Mouse (Mus musculus) lung, adult 2 months (tissue): Measurements from ENCODE around the gene Krtap13. TPM values are rescaled to one million over a fixed set of nuclear protein-coding genes. Genes with fewer than 3 reads are reported as not detected.
"Not testable (repeated sequence)": the region's sequence is repeated elsewhere in the genome, so short reads cannot be mapped to it uniquely, and the experiment has no call there.

ENCODE experiments used
- DNase-seq: peaks from one replicate; pipeline ENCODE4 v3.0.0; 2022
- H3K4me1 ChIP-seq: fragments of 200-500 bp; 2 replicates; pipeline ENCODE4 v1.6.1; 2011; ENCODE audit warnings: low read length; ENCODE audit not compliant: control insufficient read depth, insufficient read depth
- H3K4me3 ChIP-seq: fragments of 200-500 bp; replicated peaks from 2 replicates; pipeline ENCODE3; 2011; ENCODE audit warnings: low read depth, mild to moderate bottlenecking, control low read depth, low read length; ENCODE audit errors: extremely low read depth
- CTCF ChIP-seq: fragments of 200-500 bp; IDR thresholded peaks from 2 replicates; pipeline ENCODE4 v1.5.1; 2011; ENCODE audit warnings: mild to moderate bottlenecking, low read length, control low read depth; ENCODE audit not compliant: insufficient read depth
- POLR2A ChIP-seq: fragments of 200-500 bp; IDR thresholded peaks from 2 replicates; pipeline ENCODE4 v1.6.1; 2011; ENCODE audit warnings: low read depth, mild to moderate bottlenecking, control low read depth, low read length, borderline replicate concordance; ENCODE audit errors: extremely low read depth
- WGBS: fragments of 180-500 bp; shearing (Covaris S2); methylation state at CpG from one replicate; pipeline ENCODE4 v1.1.7; 2018; 5-methylcytosine and 5-hydroxymethylcytosine counted together
- polyA plus RNA-seq: library from polyadenylated mRNA; depleted of rRNA; stranded (reverse); fragments of >200 nt; gene quantifications from 2 replicates; pipeline ENCODE4 v1.2.3, GENCODE M21; 2012; rRNA removed

Krtap13 gene
- polyA plus RNA-seq: not detected in 2 replicates

- not testable (repeated sequence) for H3K4me1 ChIP-seq, H3K4me3 ChIP-seq, DNase-seq
- 90% methylated on average over 3 of the region's 3 CpGs for WGBS
These were observed at the start of gene Krtap13 for GRCm38 (mm10) chr16:88751535-88751934. TSS of gene Krtap13 (minus strand) at chr16:88751635.

- TF ChIP-seq CTCF (no peak), POLR2A (no peak)
- Histone ChIP-seq H3K4me1 (no peaks in the 10 kb centered on the region), H3K4me3 (no peak overlapping the region)
- WGBS: 76% methylated on average over 2 of the region's 2 CpGs
- no peak for DNase-seq
These were observed 35.4 kb upstream of the Krtap13 start for GRCm38 (mm10) chr16:88786786-88787185.

- 84% methylated on average over 6 of the region's 6 CpGs for WGBS
- Histone ChIP-seq H3K4me1 (no peaks in the 10 kb centered on the region), H3K4me3 (no peak within 1 kb of the TSS)
- no peak for TF ChIP-seq POLR2A
- no peak for TF ChIP-seq CTCF
- DNase-seq: no peak
These were observed 26.2 kb upstream of the Krtap13 start, which contains the start of gene Gm5965 for GRCm38 (mm10) chr16:88777596-88777995. TSS of gene Gm5965 (plus strand) at chr16:88777896.

GRCm38 (mm10) chr16:88774106-88774505 lies 22.7 kb upstream of the Krtap13 start, which contains the start of gene 2310057N15Rik:
TSS of gene 2310057N15Rik (minus strand) at chr16:88774206.
- TF ChIP-seq POLR2A: no peak
- no peak for TF ChIP-seq CTCF

GRCm38 (mm10) chr16:88758547-88758946 lies 7.1 kb upstream of the Krtap13 start, which contains the start of gene 2310034C09Rik:
TSS of gene 2310034C09Rik (plus strand) at chr16:88758847.
- not testable (repeated sequence) for H3K4me3 ChIP-seq, H3K4me1 ChIP-seq, DNase-seq
- 88% methylated on average over 3 of the region's 3 CpGs for WGBS

More at GRCm38 (mm10) chr16:88774106-88774505, 22.7 kb upstream of the Krtap13 start, which contains the start of gene 2310057N15Rik:
- no peaks in the 10 kb centered on the region for H3K4me1 ChIP-seq
- H3K4me3 ChIP-seq: no peak within 1 kb of the TSS
- DNase-seq: no peak
- WGBS: 76% methylated on average over 2 of the region's 2 CpGs

DNA sequence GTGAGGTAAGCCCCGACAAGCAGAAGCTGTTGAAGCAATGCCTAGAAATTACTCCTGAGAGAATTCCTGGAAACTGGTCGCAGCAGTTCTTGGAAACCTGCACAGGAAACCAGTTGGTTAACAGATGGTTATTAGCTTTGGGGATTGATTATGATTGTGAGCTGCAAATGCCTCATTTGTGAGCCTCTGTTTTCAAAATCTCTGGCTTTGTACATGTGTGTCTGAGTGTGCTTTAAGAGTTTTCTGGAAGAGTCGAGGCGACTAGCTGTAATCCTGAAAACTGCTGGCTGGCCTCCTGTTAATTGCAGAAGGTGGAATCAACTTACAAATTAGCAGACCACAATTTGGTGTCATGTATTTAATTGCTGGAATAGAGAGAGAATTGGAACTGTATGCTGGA lies 3.5 kb downstream of the Krtap13 start:
- DNase-seq: no peak
- 61% methylated on average over 4 of the region's 4 CpGs for WGBS
- TF ChIP-seq CTCF (no peak), POLR2A (no peak)
- Histone ChIP-seq H3K4me1 (peaks cover 2% of the 10 kb centered on the region; the same call in 1 of the 2 replicates), H3K4me3 (no peak overlapping the region)

DNA sequence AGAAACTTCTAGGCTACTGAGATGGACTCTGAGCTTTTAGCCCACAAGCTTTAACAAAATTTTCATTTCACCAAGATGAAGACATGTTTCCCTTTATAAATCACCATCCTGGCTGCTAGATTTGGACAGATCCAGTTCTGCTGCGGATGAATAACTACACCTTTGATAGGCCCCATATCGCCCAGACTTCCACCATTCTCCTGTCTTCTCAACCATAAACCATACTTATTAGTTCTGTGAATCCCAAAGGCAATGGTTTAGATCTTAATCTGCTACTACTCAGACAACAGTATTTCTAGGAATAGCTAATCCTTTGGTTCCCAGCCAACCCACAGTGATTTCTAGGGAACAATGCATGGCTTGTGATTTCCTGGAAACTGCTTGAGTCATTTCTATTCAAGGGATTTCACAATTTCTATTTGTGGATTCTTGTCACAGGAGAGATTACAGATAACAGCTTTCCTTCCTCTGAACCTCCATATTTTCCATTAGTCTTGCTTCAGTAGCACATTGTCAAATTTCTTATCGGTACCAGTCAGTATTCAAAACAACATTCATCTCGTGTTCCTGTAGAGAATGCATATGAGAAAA lies 6.6 kb downstream of the Krtap13 start:
- Histone ChIP-seq H3K4me3 (no peak overlapping the region), H3K4me1 (peaks cover 2% of the 10 kb centered on the region; the same call in 1 of the 2 replicates)
- DNase-seq: no peak
- WGBS: 51% methylated on average over 4 of the region's 4 CpGs
- TF ChIP-seq POLR2A (no peak), CTCF (no peak)

- no peak for DNase-seq
- TF ChIP-seq POLR2A: no peak
- TF ChIP-seq CTCF: no peak
- 26% methylated on average over 2 of the region's 2 CpGs for WGBS
- Histone ChIP-seq H3K4me1 (no peaks in the 10 kb centered on the region), H3K4me3 (no peak overlapping the region)
These were observed 16.0 kb downstream of the Krtap13 start for GRCm38 (mm10) chr16:88735391-88735790.

GRCm38 (mm10) chr16:88728812-88729275 lies 22.6 kb downstream of the Krtap13 start, which contains the start of gene Krtap13-1:
TSS of gene Krtap13-1 (plus strand) at chr16:88728862.
- DNase-seq: no peak
- H3K4me3 ChIP-seq: no peak within 1 kb of the TSS
- H3K4me1 ChIP-seq: no peaks in the 10 kb centered on the region
- WGBS: 83% methylated on average over 4 of the region's 4 CpGs
- TF ChIP-seq CTCF (no peak), POLR2A (no peak)

GRCm38 (mm10) chr16:88720031-88720430 lies 31.4 kb downstream of the Krtap13 start:
- H3K4me3 ChIP-seq: no peak overlapping the region
- no peak for DNase-seq
- TF ChIP-seq POLR2A (no peak), CTCF (no peak)
- no peaks in the 10 kb centered on the region for H3K4me1 ChIP-seq
- 37% methylated on average over 1 of the region's 1 CpGs for WGBS
